Mouse (Mus musculus) lung, postnatal 36 days (tissue): ENCODE data around the gene Trio.

Experiments used
- DNase-seq: peaks from one replicate; pipeline ENCODE4 v3.0.0; 2022; ENCODE audit warnings: mixed read lengths

The Trio gene

DNA sequence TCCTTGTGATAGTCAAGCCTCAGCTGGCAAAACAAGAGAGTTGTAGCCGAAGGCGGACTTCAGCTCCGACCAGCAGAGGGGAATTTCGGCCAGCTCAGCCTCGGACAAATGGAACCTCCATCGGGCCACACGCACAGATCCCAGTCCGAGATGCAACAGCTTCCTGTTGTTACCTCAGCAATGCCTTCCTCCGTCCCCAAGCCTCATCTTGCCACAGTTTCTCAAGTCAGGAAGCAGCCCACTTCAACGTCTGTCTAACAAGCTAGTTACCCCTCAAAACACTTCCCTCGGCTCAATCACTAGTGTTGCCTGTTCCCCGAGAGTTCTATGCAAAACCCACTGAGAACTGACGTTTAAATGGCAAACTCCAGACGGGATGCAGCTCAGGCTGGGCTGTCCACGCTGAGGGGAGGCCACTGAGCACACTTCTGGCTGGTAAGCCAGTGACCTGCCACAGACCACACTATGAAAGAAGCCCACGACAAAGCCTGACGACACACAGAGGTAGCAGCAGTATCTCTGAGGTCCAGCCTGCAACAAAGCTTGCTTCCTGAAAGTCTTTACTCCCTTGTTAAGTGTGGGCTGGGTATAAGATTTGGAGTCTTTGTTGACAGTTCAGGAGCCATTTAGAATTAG is 34.5 kb downstream of the Trio start:
- DNase-seq = no peak

DNA sequence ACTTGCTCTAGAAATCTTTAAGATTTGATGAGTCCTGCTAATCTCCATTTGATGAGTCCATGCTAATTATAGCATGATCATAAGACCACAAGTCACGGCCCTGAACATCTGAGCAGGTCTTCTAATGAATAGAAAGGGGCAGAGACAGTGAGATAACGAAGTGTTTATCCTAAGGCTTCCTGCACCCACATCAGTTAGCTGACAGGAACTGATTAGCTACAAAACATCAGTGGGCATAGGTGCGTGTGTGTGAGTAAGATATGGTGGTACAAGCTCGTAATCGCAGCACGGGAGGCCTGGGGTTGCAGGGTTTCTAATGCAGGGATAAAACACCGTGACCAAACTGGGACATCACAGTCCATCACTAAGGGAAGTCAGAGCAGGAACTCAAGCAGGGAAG is 37.7 kb downstream of the Trio start:
- DNase-seq = no peak

DNA sequence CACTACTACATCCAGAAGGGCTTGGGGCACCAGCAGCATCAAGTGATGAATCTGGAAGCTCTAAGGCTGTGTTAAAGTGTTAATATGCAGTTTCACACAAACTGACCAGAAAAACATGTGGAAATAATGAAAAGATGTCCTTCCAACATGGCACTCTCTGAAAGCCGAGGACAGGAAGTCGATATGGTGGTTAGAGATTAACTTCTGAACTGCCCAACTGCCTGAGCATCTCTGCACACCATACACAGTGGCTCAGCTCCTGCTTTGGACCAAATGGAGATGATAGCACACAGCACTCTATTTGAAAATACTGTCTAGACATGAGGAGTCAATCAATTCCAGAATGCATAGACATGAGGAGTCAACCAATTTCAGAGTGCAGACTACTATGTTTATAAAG is 40.8 kb downstream of the Trio start:
- no peak for DNase-seq

DNA sequence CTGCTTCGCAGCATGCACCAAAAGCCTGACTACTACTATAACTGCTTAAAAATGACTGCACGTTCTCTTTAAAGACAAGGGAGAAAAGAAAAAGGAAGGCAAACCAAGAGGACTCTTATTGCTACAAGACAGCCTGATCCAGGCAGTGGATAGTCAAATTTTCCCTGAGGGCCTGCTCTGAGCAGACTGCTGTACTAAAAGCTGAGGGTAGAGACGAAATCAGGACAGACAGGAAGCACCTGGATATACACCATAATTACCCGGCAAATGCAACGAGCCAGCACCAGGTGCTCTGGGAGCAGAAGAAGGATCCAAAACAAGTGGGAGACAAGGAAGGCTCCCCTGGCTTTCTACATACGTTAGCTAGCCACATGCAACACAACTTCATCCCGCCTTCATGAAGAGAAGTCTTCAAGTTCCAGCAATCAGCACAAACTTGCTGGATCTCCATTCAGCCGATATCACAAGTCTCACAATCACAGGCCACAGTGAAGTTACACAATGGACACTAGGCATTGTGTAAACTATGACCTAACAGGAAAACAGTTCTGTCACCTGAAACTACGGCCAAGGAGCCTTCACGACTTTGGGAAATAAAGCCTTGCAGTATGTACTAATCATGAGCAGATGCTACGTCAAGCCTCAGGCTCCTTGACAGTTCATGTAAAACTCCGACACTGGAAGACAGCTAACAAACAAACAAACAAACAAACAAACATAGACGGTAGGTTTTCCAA is 43.7 kb downstream of the Trio start:
- peak; percentile 24 for DNase-seq

DNA sequence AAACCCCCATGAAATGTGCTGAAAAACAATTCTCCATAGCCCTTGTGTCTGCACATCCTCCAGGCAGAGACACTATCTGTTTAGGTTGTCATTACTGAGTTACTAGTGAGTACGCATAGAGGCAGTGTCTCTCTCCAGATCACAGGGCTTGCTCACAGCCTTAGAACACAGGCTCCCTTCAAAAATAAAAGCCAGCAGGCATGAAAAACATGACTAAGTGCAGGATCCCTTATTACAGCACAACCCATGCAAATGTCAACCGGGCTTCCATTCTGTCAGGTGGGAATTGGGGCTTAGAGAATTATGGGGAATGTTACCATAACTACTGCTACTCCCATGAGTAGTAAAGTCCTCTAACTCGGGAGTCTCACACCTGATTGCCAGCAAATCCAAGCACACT is 44.4 kb downstream of the Trio start:
- no peak for DNase-seq

DNA sequence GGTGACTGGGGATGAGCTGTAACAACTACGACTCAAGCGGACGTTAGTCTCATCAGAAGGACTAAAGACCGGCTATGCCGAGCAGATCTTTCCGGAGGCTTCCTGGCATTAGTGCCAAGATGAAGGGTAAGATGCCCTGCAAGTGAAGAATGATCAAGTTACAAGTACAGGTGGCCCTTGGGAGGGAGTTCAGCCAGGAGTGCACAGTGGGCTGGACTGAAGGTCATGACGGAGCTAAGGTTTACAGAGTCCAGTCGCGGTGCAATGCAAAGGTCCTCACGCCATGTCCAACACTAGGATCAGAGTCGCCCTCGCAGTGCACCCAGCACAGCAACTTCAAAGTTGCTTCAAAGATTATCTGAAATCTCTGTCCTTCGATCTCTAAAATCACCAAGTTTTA is 45.2 kb downstream of the Trio start:
- no peak for DNase-seq

DNA sequence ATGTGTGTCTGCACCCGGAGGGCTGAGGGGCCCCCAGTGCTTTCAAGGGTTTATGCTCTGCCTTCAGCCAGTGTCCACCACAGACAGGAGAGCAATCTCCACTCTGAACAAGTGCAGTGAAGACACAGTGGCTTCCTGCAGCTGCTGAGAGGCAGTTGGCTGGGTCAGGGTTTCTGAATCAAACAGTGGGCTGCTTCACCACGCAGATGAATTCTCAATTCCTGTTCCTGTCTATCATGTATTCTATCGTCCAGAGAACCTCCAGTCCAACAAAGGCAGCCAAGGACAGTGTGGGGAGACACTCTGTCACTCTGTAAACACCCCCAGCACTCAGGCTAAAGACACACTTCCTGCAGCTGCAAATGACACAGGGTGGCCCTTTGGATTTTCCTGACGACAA is 48.7 kb downstream of the Trio start:
- DNase-seq = no peak

DNA sequence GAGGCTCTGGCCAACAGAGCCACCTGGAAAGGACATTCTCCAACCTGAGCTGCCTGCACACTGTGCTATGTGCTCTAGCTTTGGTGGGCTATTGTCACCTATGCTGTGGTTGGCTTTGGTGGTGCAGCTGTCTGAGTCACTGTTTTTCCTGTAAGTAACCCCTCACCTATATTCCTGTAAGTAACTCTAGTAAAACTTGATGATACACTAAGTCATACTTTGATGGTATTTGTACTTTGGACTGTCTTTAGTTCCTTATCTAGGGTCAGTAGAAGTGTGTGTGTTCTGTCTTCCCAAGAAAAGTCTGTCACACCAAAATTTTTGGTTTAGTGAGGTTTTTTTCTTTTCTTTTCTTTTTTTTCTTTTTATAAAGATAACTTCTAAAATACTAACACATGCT is 49.3 kb downstream of the Trio start:
- no peak for DNase-seq

DNA sequence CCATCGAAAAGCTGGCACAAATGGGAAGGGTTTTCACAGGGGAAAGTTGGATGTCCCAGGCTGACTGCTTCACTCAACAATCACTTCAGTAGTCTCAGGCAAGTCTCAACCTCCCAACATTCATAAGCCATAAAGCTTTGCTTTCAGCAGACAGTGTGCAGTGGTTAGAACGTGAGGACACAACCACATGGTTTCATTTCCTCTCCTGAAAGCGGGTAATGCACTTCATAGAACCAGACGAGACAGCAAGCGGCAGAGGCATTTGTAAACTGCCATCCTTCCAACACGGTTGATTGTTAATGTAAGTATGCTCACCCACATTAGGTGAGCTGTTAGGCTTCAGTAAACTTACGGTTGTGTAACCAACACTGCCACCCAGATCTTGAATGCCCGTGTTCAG is 51.0 kb downstream of the Trio start:
- DNase-seq = no peak

DNA sequence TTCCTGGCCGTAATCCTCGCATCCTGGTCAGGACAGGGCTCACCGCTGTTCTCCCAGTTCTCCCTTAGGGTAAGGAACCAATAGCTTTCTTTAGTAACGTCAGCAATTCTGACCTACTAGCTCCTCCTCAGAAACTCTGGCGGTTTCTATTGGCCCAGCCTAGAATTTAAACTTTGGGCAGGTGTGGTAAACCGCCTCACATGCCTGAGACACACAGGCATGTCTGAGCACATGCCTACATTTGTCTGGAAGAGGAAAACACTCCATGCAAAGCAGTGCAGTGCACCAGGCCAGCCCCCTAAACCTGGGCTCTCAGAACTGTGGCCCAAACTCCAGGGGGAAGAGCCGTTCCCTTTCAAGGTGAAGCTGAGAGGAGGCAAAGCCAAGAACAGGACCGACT is 57.5 kb downstream of the Trio start:
- no peak for DNase-seq

DNA sequence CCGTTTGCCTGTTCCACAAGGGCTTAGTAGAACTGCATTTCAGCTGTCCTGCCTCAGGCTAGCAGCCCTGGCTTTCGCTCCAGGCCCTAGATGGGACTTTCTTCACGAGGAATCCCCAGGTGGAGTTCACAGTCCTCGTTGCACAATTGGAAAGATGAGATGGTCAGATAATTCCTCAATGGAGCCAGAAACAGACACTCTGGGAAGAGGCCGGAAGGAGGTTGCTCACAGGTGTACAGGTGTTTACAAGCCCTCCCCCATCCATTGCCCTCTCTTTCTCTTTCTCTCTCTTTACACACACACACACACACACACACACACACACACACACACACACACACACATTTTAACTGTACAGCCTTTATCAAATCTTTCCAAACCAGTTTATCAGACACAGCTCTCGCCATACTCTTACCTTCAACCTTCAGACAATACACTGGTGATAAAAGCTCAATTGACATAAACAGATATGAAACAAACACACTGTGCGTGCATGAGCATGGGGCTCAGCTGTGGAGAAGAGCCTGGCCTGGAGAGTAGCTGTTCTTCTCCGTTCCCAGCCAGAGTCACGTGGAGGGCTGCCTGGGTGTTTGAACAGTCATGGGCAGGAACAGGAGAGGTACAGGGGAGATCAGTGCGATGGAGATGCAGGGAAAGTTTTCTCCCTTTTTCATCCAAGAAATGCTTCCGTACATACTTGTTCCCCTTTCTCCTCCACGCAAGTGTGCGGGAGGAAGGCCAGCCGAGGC is 58.3 kb downstream of the Trio start:
- DNase-seq = no peak

DNA sequence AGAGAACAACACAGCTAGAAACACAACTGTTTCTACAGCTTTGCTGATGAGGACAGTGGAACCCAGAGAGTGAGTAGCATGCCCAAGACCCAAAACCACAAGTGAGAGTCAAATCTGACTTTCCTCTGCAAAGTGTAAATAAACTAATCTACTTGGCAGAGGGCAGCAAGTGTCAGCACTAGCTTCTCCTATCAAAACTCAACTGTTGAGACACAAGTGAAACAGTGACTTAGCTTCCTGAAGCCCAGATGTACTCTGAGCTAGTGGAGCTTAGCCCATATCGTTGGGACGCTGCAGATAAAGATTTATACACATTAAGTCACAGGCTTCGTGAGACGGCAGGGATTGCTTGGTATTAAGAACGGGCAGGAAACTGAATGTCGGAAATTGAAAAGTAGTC is 60.8 kb downstream of the Trio start:
- DNase-seq = no peak

DNA sequence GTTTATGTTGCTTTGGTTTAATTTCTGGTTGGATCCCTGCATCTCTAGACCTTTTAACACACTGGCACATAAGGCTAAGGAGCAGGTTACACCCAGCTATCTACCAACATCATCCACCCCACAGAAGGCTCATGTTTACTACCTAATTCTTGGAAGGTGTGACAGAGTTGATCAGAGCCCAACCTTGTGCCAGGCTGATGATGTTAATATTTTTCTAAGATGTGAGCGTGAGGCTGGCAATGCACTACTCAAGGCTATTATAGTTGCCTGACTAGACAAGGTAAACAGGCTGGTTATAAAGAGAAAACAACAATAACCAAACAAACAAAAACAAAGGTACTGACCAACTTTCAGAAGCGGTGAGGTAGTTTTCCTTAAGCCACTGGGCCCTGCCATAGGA is 62.1 kb downstream of the Trio start:
- no peak for DNase-seq

DNA sequence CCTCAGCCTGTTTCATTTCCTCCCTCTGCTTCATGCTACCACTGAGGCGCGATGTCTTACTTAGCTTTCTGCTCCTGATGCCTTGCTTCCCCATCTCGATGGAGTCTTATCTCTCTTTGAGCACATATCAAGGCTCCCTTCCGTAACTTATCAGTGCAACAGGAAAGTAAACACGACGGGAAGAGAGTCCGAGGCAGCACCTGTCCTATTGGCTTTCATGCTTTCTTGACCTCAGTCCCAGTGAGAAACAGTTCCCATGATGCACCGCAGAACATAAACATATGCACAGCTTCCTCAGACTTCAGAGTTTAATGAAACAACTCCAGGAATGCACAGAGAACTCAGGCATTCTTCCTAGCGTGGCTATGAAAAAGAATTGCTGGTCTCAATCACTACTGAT is 65.0 kb downstream of the Trio start:
- DNase-seq = no peak

DNA sequence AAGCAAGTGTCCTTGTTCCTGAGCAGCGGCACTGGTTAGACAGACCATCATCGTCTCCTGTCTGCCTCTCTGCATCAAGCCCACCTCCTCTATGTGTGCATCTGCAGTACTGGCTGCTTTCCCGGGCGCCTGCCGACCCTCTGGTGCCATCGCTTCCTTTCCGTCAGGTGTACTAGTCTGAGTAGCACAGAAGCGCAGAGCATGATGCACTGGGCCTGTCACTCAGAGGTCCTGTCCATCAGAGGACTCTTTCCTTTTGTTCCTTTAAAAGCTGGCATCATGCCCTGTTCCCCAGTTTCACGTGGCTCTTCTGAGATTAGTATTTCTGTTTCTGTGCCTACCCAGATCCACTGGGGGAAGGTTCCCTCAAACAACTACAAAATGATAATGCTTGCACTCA is 67.8 kb downstream of the Trio start:
- no peak for DNase-seq

DNA sequence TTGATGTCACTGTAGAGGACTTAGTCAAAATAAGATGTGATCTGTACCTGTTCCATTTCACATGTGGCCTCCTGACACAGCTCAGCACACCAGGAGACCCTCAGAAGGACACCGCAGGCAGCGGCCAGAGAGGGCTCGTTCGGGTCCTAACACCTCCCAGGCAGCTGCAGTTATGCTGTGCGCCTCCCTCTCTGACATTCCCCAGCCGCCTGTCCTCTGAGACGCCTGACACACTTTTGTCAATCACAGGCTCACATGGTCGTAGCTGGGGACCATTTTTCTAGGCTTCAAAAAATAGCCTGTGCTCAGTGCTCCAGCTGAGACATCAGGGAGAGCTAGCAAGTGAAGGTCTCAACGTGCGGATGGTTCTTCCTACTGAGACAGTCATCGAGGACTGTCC is 70.0 kb downstream of the Trio start:
- no peak for DNase-seq

DNA sequence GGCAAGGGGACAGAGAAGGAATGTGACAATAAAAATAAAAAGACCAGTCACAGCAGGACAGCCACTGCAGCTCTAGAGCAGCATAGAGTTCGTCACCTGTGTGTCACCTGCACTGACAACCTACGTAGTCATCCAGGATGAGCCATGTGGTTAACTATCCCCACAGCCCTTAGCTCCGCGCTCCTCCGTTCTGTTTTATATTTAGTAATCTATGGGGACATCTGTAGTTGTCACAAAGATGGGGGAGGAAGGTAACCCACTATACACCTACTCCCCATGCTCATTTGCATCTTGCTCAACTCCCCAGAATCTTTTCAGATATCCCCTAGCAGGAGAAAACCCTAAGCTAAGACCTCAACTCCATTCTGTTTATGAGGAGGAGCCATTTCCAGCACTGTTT is 71.3 kb downstream of the Trio start:
- DNase-seq = no peak

DNA sequence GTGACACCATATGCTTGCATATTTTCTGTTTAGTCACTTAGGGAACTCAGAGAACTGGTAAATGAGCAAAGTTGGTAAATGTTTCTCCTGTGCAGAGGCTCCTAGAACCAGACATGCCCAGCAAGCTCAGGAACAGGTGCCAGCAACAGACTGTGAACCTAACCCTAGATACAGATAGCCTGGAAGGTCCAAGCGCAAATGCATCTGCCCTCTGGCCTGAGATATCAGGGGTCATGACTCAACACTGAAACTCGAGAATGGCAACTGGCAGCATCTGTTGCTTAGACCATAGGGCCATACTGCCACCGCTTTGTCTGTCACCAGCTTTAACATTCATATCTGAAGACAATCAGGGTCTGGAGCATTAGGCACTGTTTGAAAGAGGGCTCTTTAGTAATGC is 72.1 kb downstream of the Trio start:
- no peak for DNase-seq

DNA sequence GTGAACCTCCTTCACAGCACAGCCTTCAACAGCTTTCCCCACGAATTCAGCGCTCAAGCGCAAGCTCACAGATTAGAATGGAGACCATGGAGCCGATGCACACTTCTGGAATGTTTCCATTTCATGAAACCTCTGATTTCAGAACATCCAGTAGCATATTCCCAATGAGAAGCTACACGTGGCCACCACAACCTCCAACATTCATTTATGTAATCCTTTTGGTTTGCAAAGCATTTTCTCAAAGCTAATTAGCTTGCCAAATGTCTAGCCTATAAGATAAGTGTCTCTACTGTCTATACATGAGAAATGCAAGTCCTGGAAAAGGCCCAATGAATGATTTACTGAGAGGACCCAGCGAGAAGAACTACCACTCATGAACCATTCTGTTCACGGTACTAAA is 74.5 kb downstream of the Trio start:
- no peak for DNase-seq

DNA sequence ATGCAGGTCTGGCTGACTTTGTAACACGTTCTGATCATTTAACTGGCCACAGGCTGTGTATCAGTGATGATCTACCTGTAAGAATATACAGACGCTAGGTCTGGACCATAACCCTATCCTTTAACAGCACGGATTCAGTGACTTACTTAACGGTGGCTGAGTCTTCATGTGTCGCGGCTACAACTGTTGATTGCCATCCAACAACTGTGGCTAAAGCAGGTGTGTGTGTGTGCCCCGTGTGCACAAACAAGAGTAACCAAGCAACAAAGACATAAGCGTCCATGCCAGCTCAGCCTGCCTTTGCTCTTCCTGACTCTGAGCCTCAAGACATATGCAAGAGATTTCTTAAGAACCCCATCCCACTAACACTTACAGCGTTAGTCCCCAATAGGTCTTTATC is 76.5 kb downstream of the Trio start:
- DNase-seq = no peak

DNA sequence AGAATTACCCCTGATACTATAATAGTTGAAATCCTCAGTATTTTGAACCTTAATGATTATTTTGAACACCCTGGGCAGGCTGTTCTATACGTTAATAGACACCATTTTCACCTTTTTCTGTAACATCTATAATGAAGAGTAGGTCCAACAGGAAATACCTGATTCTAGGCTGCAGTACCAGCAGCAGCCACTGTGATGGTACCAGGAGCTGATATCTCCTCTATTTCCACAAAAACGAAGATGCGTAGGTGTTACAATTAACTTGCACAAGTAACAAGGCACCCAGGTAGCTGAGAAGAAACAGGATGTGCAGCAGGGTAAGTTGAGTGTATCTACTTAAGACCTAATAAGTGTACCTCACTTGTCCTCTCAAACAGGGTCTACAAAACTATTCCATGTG is 77.8 kb downstream of the Trio start:
- DNase-seq = no peak

DNA sequence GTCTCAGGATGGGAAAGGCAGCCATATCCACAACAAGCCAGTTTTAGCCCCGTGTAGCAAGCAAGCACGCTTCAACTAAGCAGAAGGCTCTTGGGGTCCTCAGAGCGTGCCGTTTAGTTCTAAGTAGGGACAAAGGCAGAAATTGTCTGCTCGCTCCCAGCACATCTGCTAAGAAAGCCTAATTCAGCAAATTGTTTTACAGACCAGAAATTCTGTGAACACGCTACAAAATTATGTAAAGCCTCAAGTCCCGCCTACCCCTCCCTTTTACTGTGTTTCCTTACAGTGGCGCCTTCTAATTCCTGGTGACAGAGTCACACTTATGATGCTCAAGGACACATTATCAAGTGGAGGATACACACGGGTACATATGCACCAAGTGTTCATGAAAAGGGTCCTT is 80.1 kb downstream of the Trio start:
- no peak for DNase-seq

DNA sequence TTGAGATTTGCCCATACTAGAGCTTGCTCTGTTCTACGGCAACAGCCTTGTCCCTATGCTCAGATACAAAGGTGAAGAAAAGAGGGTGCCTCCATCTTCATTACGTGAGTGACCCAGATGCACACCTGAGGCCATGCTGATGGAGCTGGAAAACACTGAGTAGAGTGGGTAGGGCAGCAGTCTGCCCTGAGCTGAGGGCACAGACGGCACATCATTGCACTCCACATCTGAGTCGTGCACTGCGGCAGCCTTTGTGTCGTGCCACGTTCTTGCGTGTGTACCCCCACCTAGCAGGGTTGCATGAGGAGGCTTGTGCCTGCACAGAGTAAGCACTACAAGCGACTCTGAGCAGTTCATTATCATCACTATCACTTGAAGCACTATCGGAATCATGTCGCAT is 80.8 kb downstream of the Trio start:
- DNase-seq = no peak

DNA sequence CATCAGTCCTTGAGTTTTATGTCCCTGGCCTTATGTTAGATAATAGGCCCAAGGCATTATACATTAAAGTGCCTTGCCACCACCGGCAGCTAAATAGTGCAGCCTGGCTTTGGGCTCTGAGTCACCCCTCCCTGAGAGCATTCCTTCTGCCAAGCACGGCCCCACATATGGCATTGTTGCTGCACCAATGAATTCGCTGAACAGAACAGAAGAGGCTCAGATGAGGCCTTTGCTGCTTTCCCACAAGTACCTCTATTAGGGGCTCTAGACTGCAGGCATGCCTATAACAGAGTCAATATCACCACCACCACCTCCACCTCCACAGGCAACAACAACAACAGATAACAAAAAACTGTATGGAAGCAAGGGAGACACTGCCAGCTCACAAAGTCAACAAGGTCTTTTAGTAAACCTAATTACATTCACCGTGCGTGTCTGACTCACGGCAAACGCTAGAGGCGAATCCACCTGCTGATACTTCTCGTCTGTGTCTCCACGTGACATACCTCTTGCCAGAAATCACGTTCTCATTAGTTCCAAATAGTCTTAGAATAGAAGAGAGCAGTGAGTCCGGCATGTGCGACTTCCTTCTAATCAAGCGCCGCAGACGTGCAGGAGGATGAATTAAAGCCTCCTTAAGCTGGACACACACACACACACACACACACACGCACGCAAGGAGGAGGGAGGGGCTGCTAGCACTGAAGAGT is 82.0 kb downstream of the Trio start:
- no peak for DNase-seq
